Mouse (Mus musculus): Measurements from ENCODE around the gene Camta1.

Camta1 gene

GRCm38 (mm10) chr4:151243445-151243844 is 618.2 kb downstream of the Camta1 start:
- DNase-seq: no peak

- peak; percentile 35 to 55 for DNase-seq
Observed at GRCm38 (mm10) chr4:151242751-151243150, 618.9 kb downstream of the Camta1 start.

GRCm38 (mm10) chr4:151240465-151240864 is 621.2 kb downstream of the Camta1 start:
- no peak for DNase-seq

- no peak for DNase-seq
Observed at GRCm38 (mm10) chr4:151238970-151239684, 622.5 kb downstream of the Camta1 start.

- no peak for DNase-seq
Observed at GRCm38 (mm10) chr4:151237501-151237900, 624.2 kb downstream of the Camta1 start.

- no peak for DNase-seq
Observed at GRCm38 (mm10) chr4:151234981-151235380, 626.7 kb downstream of the Camta1 start.

- DNase-seq: no peak
Observed at GRCm38 (mm10) chr4:151232028-151232427, 629.6 kb downstream of the Camta1 start.

- DNase-seq: no peak
Observed at GRCm38 (mm10) chr4:151229073-151229472, 632.6 kb downstream of the Camta1 start.

- no peak for DNase-seq
Observed at GRCm38 (mm10) chr4:151226496-151226895, 635.2 kb downstream of the Camta1 start.

- DNase-seq: no peak
Observed at GRCm38 (mm10) chr4:151224017-151224416, 637.7 kb downstream of the Camta1 start.

- DNase-seq: no peak
Observed at GRCm38 (mm10) chr4:151223263-151223996, 638.2 kb downstream of the Camta1 start.

- DNase-seq: no peak
Observed at GRCm38 (mm10) chr4:151222635-151223034, 639.0 kb downstream of the Camta1 start.

- peak; percentile 48 to 62 for DNase-seq
Observed at GRCm38 (mm10) chr4:151216553-151217292, 645.0 kb downstream of the Camta1 start.

GRCm38 (mm10) chr4:151215866-151216265 is 645.8 kb downstream of the Camta1 start:
- DNase-seq: no peak

- peak; percentile 43 to 44 for DNase-seq
Observed at GRCm38 (mm10) chr4:151215179-151215578, 646.5 kb downstream of the Camta1 start.

GRCm38 (mm10) chr4:151213475-151213874 is 648.2 kb downstream of the Camta1 start:
- DNase-seq: no peak

GRCm38 (mm10) chr4:151211992-151212391 is 649.7 kb downstream of the Camta1 start:
- no peak for DNase-seq

- no peak for DNase-seq
Observed at GRCm38 (mm10) chr4:151207566-151207965, 654.1 kb downstream of the Camta1 start.

GRCm38 (mm10) chr4:151202891-151203290 is 658.8 kb downstream of the Camta1 start:
- DNase-seq: no peak

GRCm38 (mm10) chr4:151200316-151200715 is 661.4 kb downstream of the Camta1 start:
- no peak for DNase-seq

GRCm38 (mm10) chr4:151195126-151195525 is 666.5 kb downstream of the Camta1 start:
- no peak for DNase-seq

- DNase-seq: no peak
Observed at GRCm38 (mm10) chr4:151194715-151195097, 667.0 kb downstream of the Camta1 start.

- DNase-seq: no peak
Observed at GRCm38 (mm10) chr4:151194030-151194714, 667.5 kb downstream of the Camta1 start.

All from kidney, postnatal 4 days (tissue).